Mouse (Mus musculus): ENCODE data around the gene Pcbp4. TPM values are rescaled to one million over a fixed set of nuclear protein-coding genes. Genes with fewer than 3 reads are reported as not detected.

Gene Pcbp4
- polyA plus RNA-seq, 1 experiment from 2014 or later, result 6.0 TPM

DNA sequence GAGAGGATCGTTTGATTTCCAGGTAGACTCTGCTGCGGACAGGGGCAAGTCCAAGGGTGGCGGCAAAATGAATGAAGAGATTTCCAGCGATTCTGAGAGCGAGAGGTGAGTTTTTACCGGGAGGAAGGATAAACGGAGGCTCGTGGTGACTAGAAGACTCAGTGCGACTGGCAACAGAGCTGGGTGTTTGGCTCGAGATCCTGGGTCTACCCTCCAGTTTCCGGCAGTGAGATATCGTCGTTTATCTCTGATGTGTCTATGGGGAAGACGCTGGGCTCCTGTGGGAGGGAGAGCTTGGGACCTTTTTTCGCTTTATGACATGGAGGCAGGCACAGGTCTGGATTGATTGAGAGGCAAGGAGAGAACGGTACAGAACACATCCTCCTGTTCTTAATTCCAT lies 24.6 kb downstream of the Pcbp4 start:
- ATAC-seq (ENCODE audit: low read depth), result no peak
- Histone ChIP-seq H3K27me3 (ENCODE audit: control insufficient read depth, insufficient read depth, low read depth, low read length) (no peaks in the 10 kb centered on the region), H3K9me3 (replicated peaks; ENCODE audit: control insufficient read depth, low read length) (no peaks in the 10 kb centered on the region), H3K27ac (ENCODE audit: low read length) (no peak overlapping the region), H3K4me1 (ENCODE audit: control insufficient read depth, low read depth, low read length) (peaks cover 30% of the 10 kb centered on the region), H3K4me3 (ENCODE audit: low read depth, low read length) (peak overlapping the region; percentile 67), H3K36me3 (ENCODE audit: control insufficient read depth, insufficient read depth) (no peaks in the 10 kb centered on the region; the same call in none of the 2 replicates), H3K9ac (ENCODE audit: low read depth, low read length) (peak overlapping the region; percentile 46), H3K4me2 (ENCODE audit: low read depth, low read length) (peak overlapping the region; percentile 91)
- WGBS (ENCODE audit: insufficient replicate concordance), result under 1% methylated on average over 16 of the region's 16 CpGs

DNA sequence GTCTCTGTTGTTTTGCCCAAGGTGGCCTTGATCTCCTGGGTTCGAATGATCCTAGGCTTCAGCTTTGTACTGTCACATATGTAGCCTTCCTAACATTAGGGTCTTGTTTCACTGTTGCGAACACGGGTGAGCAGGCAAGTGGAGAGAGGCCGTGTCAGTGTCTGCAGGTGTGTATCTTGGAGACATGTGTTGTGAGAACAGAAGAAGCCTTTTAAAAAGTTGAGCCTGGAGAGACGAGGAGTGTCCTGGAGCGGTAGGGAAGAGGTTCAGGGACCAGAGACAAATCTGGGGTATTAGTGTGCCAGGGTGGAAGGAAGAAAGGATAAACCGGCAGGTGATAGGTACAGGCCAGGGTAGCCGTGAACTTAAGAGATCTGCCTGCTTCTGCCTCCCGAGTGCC lies 25.0 kb downstream of the Pcbp4 start:
- H3K4me1 ChIP-seq (ENCODE audit: control insufficient read depth, low read depth, low read length), result peaks cover 30% of the 10 kb centered on the region
- ATAC-seq (ENCODE audit: low read depth), result no peak
- H3K4me3 ChIP-seq (ENCODE audit: low read depth, low read length), result peak overlapping the region; percentile 67
- H3K4me2 ChIP-seq (ENCODE audit: low read depth, low read length), result peak overlapping the region; percentile 91
- no peaks in the 10 kb centered on the region for H3K9me3 ChIP-seq (replicated peaks; ENCODE audit: control insufficient read depth, low read length)
- H3K27ac ChIP-seq (ENCODE audit: low read length), result no peak overlapping the region
- H3K27me3 ChIP-seq (ENCODE audit: control insufficient read depth, insufficient read depth, low read depth, low read length), result no peaks in the 10 kb centered on the region
- WGBS (ENCODE audit: insufficient replicate concordance), result 57% methylated on average over 9 of the region's 9 CpGs
- H3K36me3 ChIP-seq (ENCODE audit: control insufficient read depth, insufficient read depth), result no peaks in the 10 kb centered on the region; the same call in none of the 2 replicates
- peak overlapping the region; percentile 46; the same call in 1 of the 2 replicates for H3K9ac ChIP-seq (ENCODE audit: low read depth, low read length)

DNA sequence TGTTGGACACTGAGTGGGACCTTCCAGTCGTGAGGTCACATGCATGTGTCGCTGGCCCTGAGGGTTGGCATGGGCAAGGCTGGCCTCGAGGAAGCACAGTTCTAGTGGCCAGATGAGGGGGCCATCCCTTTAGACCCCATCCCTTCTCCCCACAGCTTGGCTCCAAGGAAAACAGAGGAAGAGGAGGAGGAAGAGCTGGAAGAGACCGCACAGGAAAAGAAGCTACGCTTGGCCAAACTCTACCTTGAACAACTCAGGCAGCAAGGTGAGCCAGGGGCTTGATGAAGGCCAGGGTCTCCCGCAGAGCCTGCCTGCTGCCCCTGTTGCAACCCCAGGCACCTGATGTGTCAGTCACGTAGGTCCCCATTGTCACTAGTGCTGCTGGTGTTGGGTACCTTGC lies 27.4 kb downstream of the Pcbp4 start:
- no peak overlapping the region for H3K4me2 ChIP-seq (ENCODE audit: low read depth, low read length)
- no peaks in the 10 kb centered on the region; the same call in none of the 2 replicates for H3K36me3 ChIP-seq (ENCODE audit: control insufficient read depth, insufficient read depth)

DNA sequence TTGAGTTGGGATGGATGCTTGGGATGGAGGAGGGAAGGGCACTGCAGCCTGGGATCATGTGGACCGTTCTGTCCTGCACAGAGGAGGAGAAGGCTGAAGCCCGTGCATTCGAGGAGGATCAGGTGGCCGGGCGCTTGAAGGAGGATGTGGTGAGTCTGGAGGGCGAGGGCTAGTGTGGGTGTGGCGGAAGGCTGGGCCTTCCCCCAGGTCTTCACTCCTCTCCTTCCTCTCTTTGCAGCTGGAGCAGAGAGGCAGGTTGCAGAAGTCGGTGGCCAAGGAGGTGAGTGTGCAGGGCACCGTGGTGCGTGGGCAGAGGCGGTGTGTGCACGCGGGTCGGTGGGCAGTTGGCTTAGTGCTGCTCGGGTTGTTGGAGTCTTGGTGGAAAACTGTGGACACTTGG lies 28.0 kb downstream of the Pcbp4 start:
- Histone ChIP-seq H3K9ac (ENCODE audit: low read depth, low read length) (no peak overlapping the region), H3K27me3 (ENCODE audit: control insufficient read depth, insufficient read depth, low read depth, low read length) (no peaks in the 10 kb centered on the region), H3K9me3 (replicated peaks; ENCODE audit: control insufficient read depth, low read length) (no peaks in the 10 kb centered on the region), H3K4me3 (ENCODE audit: low read depth, low read length) (no peak overlapping the region), H3K4me1 (ENCODE audit: control insufficient read depth, low read depth, low read length) (peaks cover 20% of the 10 kb centered on the region), H3K4me2 (ENCODE audit: low read depth, low read length) (no peak overlapping the region), H3K27ac (ENCODE audit: low read length) (no peak overlapping the region), H3K36me3 (ENCODE audit: control insufficient read depth, insufficient read depth) (no peaks in the 10 kb centered on the region; the same call in none of the 2 replicates)
- 64% methylated on average over 15 of the region's 15 CpGs for WGBS (ENCODE audit: insufficient replicate concordance)
- ATAC-seq (ENCODE audit: low read depth), result no peak

More for the DNA sequence above, 27.4 kb downstream of the Pcbp4 start:
- Histone ChIP-seq H3K27me3 (ENCODE audit: control insufficient read depth, insufficient read depth, low read depth, low read length) (no peaks in the 10 kb centered on the region), H3K4me3 (ENCODE audit: low read depth, low read length) (no peak overlapping the region), H3K9me3 (replicated peaks; ENCODE audit: control insufficient read depth, low read length) (no peaks in the 10 kb centered on the region), H3K27ac (ENCODE audit: low read length) (no peak overlapping the region), H3K9ac (ENCODE audit: low read depth, low read length) (no peak overlapping the region), H3K4me1 (ENCODE audit: control insufficient read depth, low read depth, low read length) (peaks cover 26% of the 10 kb centered on the region)
- 75% methylated on average over 7 of the region's 7 CpGs for WGBS (ENCODE audit: insufficient replicate concordance)
- ATAC-seq (ENCODE audit: low read depth), result no peak

DNA sequence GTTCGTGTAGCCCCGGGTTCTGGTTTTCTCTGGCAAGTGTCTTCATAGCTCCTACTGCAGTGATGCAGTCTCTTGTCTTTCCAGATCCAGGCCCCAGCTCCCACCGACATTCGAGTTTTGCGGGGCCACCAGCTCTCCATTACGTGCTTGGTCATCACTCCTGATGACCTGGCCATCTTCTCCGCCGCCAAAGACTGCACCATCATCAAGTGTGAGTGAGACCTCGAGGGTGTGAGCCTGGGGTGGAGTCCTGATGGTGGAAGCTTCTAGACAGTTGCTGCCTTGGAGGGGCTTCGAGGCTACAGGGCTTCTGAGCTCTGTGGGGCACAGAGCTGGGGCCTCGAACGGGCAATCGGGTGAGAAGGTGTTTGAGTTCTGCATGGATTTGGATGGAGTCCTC lies 28.6 kb downstream of the Pcbp4 start:
- no peaks in the 10 kb centered on the region; the same call in none of the 2 replicates for H3K36me3 ChIP-seq (ENCODE audit: control insufficient read depth, insufficient read depth)
- H3K4me2 ChIP-seq (ENCODE audit: low read depth, low read length), result no peak overlapping the region

DNA sequence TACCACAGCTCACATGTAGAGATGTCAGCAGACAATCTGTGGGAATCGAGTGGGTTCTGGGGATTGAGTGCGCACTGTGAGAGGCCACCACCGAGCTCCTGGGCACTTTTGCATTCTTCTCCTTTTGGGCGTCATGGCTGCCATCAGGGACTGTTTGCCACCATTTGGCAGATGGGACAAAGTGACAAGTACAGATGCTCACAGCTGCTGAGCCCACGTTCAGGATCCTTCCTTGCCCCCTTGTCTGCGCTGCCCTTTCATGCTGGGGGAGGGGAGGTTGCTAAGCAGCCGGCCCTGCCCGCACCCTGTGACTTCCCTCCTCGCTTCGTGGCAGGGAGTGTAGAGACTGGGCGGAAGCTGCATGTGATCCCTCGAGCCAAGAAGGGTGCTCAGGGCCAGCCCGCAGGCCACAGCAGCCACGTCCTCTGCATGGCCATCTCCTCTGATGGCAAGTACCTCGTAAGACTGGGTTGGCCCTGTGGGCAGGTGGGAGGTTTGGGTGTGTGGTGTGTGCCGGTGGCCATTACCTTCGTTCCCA lies 29.6 kb downstream of the Pcbp4 start:
- H3K4me1 ChIP-seq (ENCODE audit: control insufficient read depth, low read depth, low read length), result peaks cover 9% of the 10 kb centered on the region
- no peak overlapping the region for H3K9ac ChIP-seq (ENCODE audit: low read depth, low read length)
- no peak overlapping the region for H3K4me2 ChIP-seq (ENCODE audit: low read depth, low read length)
- H3K4me3 ChIP-seq (ENCODE audit: low read depth, low read length), result no peak overlapping the region
- H3K27me3 ChIP-seq (ENCODE audit: control insufficient read depth, insufficient read depth, low read depth, low read length), result no peaks in the 10 kb centered on the region
- H3K27ac ChIP-seq (ENCODE audit: low read length), result no peak overlapping the region
- 78% methylated on average over 17 of the region's 17 CpGs for WGBS (ENCODE audit: insufficient replicate concordance)
- no peak for ATAC-seq (ENCODE audit: low read depth)
- H3K9me3 ChIP-seq (replicated peaks; ENCODE audit: control insufficient read depth, low read length), result no peaks in the 10 kb centered on the region
- H3K36me3 ChIP-seq (ENCODE audit: control insufficient read depth, insufficient read depth), result no peaks in the 10 kb centered on the region; the same call in none of the 2 replicates

More for the DNA sequence above, 28.6 kb downstream of the Pcbp4 start:
- no peaks in the 10 kb centered on the region for H3K9me3 ChIP-seq (replicated peaks; ENCODE audit: control insufficient read depth, low read length)
- WGBS (ENCODE audit: insufficient replicate concordance), result 75% methylated on average over 13 of the region's 13 CpGs
- H3K27me3 ChIP-seq (ENCODE audit: control insufficient read depth, insufficient read depth, low read depth, low read length), result no peaks in the 10 kb centered on the region
- H3K9ac ChIP-seq (ENCODE audit: low read depth, low read length), result no peak overlapping the region
- no peak for ATAC-seq (ENCODE audit: low read depth)
- no peak overlapping the region for H3K27ac ChIP-seq (ENCODE audit: low read length)
- peaks cover 14% of the 10 kb centered on the region for H3K4me1 ChIP-seq (ENCODE audit: control insufficient read depth, low read depth, low read length)
- H3K4me3 ChIP-seq (ENCODE audit: low read depth, low read length), result no peak overlapping the region

DNA sequence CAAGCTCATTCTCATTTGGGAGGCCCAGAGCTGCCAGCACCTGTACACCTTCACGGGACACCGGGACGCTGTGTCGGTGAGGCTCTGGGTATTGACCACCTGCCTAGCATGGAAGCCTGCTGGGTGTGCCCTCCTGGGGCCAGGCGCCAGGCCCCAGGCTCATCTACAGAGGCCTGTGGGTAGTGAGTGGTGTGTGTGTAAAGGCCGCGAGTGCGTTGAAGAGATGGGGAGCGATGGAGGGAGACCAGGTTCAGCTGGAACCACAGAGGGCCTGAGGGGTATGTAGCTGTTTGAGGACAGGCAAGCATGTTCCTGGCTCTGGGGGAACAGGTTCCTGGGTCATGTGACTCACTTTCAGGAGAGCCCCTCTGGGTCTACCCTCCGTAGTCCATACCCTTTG lies 30.0 kb downstream of the Pcbp4 start:
- Histone ChIP-seq H3K36me3 (ENCODE audit: control insufficient read depth, insufficient read depth) (no peaks in the 10 kb centered on the region; the same call in none of the 2 replicates), H3K27ac (ENCODE audit: low read length) (no peak overlapping the region)
- WGBS (ENCODE audit: insufficient replicate concordance), result 82% methylated on average over 10 of the region's 10 CpGs

DNA sequence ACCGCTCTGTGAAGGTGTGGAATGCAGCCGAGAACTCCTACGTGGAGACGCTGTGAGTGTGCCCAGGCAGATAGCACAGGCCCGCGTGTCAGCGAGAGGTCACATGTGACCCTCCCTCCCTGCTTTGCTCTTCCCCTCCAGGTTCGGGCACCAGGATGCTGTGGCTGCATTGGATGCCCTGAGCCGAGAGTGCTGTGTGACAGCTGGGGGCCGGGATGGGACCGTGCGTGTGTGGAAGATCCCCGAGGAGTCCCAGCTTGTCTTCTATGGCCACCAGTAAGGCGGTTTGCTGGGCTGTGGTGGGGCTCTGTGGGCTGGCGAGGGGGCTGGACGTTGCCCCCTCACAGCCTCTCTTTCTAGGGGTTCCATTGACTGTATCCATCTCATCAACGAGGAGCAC lies 30.5 kb downstream of the Pcbp4 start:
- no peak overlapping the region for H3K4me3 ChIP-seq (ENCODE audit: low read depth, low read length)
- no peak overlapping the region for H3K27ac ChIP-seq (ENCODE audit: low read length)
- no peaks in the 10 kb centered on the region for H3K27me3 ChIP-seq (ENCODE audit: control insufficient read depth, insufficient read depth, low read depth, low read length)
- 77% methylated on average over 17 of the region's 17 CpGs for WGBS (ENCODE audit: insufficient replicate concordance)
- no peak for ATAC-seq (ENCODE audit: low read depth)
- H3K9me3 ChIP-seq (replicated peaks; ENCODE audit: control insufficient read depth, low read length), result no peaks in the 10 kb centered on the region
- H3K9ac ChIP-seq (ENCODE audit: low read depth, low read length), result no peak overlapping the region
- no peak overlapping the region for H3K4me2 ChIP-seq (ENCODE audit: low read depth, low read length)
- H3K4me1 ChIP-seq (ENCODE audit: control insufficient read depth, low read depth, low read length), result no peaks in the 10 kb centered on the region; the same call in 1 of the 2 replicates
- no peaks in the 10 kb centered on the region; the same call in none of the 2 replicates for H3K36me3 ChIP-seq (ENCODE audit: control insufficient read depth, insufficient read depth)

More for the DNA sequence above, 30.0 kb downstream of the Pcbp4 start:
- Histone ChIP-seq H3K4me1 (ENCODE audit: control insufficient read depth, low read depth, low read length) (peaks cover 4% of the 10 kb centered on the region), H3K4me2 (ENCODE audit: low read depth, low read length) (no peak overlapping the region), H3K27me3 (ENCODE audit: control insufficient read depth, insufficient read depth, low read depth, low read length) (no peaks in the 10 kb centered on the region), H3K9ac (ENCODE audit: low read depth, low read length) (no peak overlapping the region), H3K9me3 (replicated peaks; ENCODE audit: control insufficient read depth, low read length) (no peaks in the 10 kb centered on the region), H3K4me3 (ENCODE audit: low read depth, low read length) (no peak overlapping the region)
- no peak for ATAC-seq (ENCODE audit: low read depth)

DNA sequence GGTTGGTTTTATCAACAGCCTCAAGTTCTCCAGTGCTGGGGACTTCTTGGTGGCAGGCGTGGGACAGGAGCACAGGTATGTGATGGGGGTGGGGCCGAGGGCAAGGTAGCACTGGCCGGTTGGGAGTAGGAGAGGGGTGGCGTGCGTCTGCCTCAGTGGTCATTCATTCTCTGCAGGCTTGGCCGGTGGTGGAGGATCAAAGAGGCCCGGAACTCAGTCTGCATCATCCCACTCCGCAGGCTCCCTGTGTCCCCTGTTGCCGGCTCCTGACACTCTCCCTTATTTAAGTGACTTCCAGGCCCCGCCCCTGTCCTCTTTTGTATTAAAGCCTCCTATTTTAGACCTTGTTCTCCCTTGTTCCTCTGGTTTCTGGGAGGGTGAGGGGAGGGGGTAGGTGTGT lies 32.0 kb downstream of the Pcbp4 start:
- Histone ChIP-seq H3K27ac (ENCODE audit: low read length) (no peak overlapping the region), H3K36me3 (ENCODE audit: control insufficient read depth, insufficient read depth) (no peaks in the 10 kb centered on the region; the same call in none of the 2 replicates), H3K4me2 (ENCODE audit: low read depth, low read length) (no peak overlapping the region), H3K9me3 (replicated peaks; ENCODE audit: control insufficient read depth, low read length) (no peaks in the 10 kb centered on the region), H3K27me3 (ENCODE audit: control insufficient read depth, insufficient read depth, low read depth, low read length) (no peaks in the 10 kb centered on the region), H3K4me1 (ENCODE audit: control insufficient read depth, low read depth, low read length) (no peaks in the 10 kb centered on the region), H3K9ac (ENCODE audit: low read depth, low read length) (no peak overlapping the region), H3K4me3 (ENCODE audit: low read depth, low read length) (no peak overlapping the region)
- WGBS (ENCODE audit: insufficient replicate concordance), result 72% methylated on average over 10 of the region's 10 CpGs
- ATAC-seq (ENCODE audit: low read depth), result no peak
